Mouse (Mus musculus) lung, adult 2 months (tissue): Measurements from ENCODE around the gene Dedd. TPM values are rescaled to one million over a fixed set of nuclear protein-coding genes. Genes with fewer than 3 reads are reported as not detected.
A peak's percentile ranks its signal among the peaks of the same experiment; 100 is the strongest.
"Not testable (repeated sequence)": the region's sequence is repeated elsewhere in the genome, so short reads cannot be mapped to it uniquely, and the experiment has no call there.

Experiments used
- DNase-seq: peaks from one replicate; pipeline ENCODE4 v3.0.0; 2022
- H3K4me1 ChIP-seq: fragments of 200-500 bp; 2 replicates; pipeline ENCODE4 v1.6.1; 2011; ENCODE audit warnings: low read length; ENCODE audit not compliant: control insufficient read depth, insufficient read depth
- H3K4me3 ChIP-seq: fragments of 200-500 bp; replicated peaks from 2 replicates; pipeline ENCODE3; 2011; ENCODE audit warnings: low read depth, mild to moderate bottlenecking, control low read depth, low read length; ENCODE audit errors: extremely low read depth
- CTCF ChIP-seq: fragments of 200-500 bp; IDR thresholded peaks from 2 replicates; pipeline ENCODE4 v1.5.1; 2011; ENCODE audit warnings: mild to moderate bottlenecking, low read length, control low read depth; ENCODE audit not compliant: insufficient read depth
- POLR2A ChIP-seq: fragments of 200-500 bp; IDR thresholded peaks from 2 replicates; pipeline ENCODE4 v1.6.1; 2011; ENCODE audit warnings: low read depth, mild to moderate bottlenecking, control low read depth, low read length, borderline replicate concordance; ENCODE audit errors: extremely low read depth
- WGBS: fragments of 180-500 bp; shearing (Covaris S2); methylation state at CpG from one replicate; pipeline ENCODE4 v1.1.7; 2018; 5-methylcytosine and 5-hydroxymethylcytosine counted together
- polyA plus RNA-seq: library from polyadenylated mRNA; depleted of rRNA; stranded (reverse); fragments of >200 nt; gene quantifications from 2 replicates; pipeline ENCODE4 v1.2.3, GENCODE M21; 2012

The Dedd gene
- polyA plus RNA-seq, 1 experiment: 47.0 TPM

DNA sequence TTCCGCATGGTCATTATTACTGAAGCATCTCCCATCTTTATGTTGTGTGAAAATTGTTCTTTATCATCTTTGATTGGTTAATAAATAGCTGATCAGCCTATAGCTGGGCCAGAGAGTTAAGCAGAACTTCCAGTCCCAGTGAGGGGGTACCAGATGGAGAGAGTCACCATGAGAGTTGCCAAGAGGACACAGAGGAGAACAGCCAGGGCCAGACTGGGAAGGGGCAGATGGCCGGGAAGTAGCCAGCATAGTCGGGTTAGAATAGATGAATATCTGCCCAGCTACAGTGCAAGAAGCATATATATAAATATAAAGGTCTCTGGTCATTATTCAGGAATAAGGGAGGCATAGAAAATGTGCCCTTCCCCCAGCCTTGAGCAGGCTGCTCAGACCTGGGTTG lies 30.7 kb upstream of the Dedd start:
- no peak for DNase-seq
- WGBS: 50% methylated on average over 3 of the region's 3 CpGs
- Histone ChIP-seq H3K4me1 (peaks cover 3% of the 10 kb centered on the region; the same call in 1 of the 2 replicates), H3K4me3 (no peak overlapping the region)
- TF ChIP-seq POLR2A: no peak
- TF ChIP-seq CTCF: no peak

DNA sequence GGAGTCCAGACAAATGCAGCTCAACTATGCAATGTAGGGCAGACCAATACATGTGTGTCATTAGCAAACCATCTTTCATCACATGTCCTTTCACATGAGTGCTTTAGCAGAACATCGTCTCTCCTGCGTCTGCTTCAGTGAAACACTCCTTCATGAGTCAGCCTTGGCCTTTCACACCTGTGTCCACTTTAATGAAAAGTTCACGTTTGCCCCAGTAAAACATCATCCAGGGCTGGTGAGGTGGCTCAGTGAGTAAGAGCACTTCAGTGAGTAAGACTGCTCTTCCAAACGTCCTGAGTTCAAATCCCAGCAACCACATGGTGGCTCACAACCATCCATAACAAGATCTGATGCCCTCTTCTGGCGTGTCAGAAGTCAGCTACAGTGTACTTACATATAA lies 22.8 kb upstream of the Dedd start:
- 56% methylated on average over 5 of the region's 5 CpGs for WGBS
- not testable (repeated sequence) for DNase-seq, H3K4me1 ChIP-seq, H3K4me3 ChIP-seq

DNA sequence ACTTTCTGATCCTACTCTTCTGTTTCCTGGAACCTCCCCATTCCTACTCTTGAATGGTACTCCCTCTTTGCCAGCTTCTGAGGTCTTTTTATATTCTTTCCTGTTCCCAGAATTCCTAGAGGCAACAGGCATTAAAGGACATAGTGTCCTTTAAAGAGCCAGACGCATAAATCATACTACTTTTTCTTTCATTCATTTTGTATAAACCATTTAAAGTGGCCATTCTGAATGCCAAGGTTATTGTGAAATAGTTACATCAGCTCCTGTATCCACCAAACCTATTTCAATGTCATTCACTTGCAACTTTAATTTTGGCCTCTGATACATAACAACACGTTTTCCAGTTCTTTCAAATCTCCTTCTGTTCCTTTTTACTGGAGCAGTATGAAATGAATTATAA lies 19.6 kb upstream of the Dedd start:
- TF ChIP-seq CTCF: no peak
- TF ChIP-seq POLR2A: no peak
- Histone ChIP-seq H3K4me1 (no peaks in the 10 kb centered on the region), H3K4me3 (no peak overlapping the region)
- WGBS: 47% methylated on average over 2 of the region's 2 CpGs
- no peak for DNase-seq

DNA sequence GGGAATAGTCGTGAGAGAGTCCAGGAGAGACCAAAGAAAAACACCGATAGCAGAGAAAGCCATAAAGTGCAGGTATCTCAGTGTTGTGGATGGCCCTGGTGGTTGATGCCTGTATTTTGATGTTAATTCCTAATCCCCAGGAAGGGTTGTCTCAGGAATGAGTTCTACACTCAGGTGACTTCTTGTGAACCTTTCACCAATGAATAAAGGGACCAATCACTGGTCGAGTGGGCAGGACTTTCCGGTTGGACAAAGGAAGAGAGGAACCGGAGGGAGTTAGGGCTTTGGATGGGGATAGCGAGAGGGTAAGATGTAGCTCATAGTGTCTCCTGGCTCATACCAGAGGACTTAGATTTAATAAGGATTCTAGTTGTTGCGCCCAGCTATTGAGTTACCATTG lies 9.2 kb upstream of the Dedd start:
- H3K4me1 ChIP-seq: no peaks in the 10 kb centered on the region
- DNase-seq: no peak
- no peak overlapping the region for H3K4me3 ChIP-seq
- 24% methylated on average over 7 of the region's 7 CpGs for WGBS
- TF ChIP-seq CTCF (no peak), POLR2A (no peak)

DNA sequence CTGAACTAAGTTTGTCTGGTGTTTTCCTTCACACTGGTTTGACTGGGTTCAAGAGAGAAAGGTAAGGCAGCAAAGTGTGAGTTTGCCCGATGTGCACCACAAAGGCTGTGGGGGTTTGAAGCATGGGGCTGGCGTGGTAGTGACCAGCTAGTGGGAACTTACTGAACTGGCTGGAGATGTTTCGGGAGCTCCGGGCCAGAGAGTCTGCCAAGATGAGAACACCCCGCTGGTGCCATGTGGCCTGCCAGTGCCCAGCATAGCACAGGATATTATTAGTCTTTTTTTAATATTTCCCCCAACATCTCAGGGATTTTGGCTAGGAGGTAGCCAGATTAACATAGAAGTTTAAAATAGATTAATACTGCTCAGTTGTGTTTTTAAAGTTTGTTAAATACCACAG lies 8.8 kb upstream of the Dedd start:
- H3K4me3 ChIP-seq: no peak overlapping the region
- DNase-seq: no peak
- WGBS: 25% methylated on average over 5 of the region's 5 CpGs
- no peaks in the 10 kb centered on the region for H3K4me1 ChIP-seq
- TF ChIP-seq CTCF (no peak), POLR2A (no peak)

DNA sequence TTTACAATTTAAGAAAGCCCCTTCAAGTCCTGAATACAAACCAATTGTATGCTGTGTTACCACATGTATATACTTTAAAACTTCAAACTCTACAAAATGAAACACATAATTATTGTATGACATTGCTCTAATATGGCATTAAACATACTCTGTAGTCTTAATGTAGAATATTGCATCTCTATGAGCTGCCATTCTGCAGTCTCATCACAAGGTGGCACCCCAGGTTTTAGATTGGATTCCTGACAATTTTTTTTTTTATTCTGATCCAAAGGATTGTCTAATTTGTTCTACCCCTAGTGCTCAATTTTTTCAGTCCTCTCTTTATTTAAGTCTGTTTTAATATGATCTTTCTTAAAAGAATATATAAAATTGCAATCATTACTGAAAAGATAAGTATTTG lies 7.5 kb upstream of the Dedd start:
- TF ChIP-seq CTCF (0 out of 2 replicates have a peak, but pooled peaks have one; percentile 1), POLR2A (no peak)
- H3K4me1 ChIP-seq: no peaks in the 10 kb centered on the region
- no peak for DNase-seq
- no peak overlapping the region for H3K4me3 ChIP-seq

DNA sequence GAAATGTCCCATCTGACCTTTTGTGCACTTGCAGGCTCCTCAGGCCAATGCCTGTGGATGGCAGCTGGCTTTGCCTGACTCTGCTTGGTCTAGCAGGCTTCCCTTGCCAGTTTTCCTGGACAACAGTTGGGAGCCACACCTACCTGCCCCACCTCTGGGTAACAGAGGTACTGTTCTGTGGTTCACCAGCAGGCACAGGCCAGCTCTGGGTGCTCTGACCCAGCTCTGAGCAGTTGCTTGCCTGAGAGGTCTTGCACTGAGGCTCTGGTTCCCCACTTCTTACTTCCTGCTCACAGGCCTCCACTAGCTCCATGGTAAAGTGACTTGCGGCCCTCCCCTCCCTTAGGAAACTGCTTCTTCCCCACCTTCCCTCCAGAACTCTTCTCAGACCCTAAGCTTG lies 6.9 kb upstream of the Dedd start:
- DNase-seq: no peak
- TF ChIP-seq POLR2A (no peak), CTCF (no peak)
- WGBS: 80% methylated on average over 1 of the region's 1 CpGs
- no peak overlapping the region for H3K4me3 ChIP-seq
- H3K4me1 ChIP-seq: no peaks in the 10 kb centered on the region

DNA sequence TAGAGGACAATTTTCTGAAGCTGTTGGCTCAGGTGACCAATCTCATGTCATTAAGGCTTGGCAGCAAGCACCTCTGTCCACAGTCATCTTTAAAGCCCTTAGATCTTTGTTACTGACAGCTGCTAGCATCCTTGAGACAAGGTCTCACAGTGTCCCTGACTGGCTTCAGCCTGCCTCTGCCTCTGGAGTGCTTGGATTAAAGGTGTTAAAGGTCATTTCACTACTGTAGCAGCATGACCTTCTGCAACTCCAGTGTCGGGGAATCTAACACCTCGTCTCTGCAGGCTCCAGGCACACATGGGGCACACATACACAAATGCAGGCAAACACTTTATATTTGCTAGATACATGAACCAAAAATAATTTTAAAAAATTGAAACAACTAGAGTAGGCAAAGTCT lies 3.4 kb upstream of the Dedd start:
- TF ChIP-seq CTCF (no peak), POLR2A (no peak)
- H3K4me3 ChIP-seq: no peak overlapping the region
- DNase-seq: no peak
- 74% methylated on average over 2 of the region's 2 CpGs for WGBS
- peaks cover 5% of the 10 kb centered on the region for H3K4me1 ChIP-seq

DNA sequence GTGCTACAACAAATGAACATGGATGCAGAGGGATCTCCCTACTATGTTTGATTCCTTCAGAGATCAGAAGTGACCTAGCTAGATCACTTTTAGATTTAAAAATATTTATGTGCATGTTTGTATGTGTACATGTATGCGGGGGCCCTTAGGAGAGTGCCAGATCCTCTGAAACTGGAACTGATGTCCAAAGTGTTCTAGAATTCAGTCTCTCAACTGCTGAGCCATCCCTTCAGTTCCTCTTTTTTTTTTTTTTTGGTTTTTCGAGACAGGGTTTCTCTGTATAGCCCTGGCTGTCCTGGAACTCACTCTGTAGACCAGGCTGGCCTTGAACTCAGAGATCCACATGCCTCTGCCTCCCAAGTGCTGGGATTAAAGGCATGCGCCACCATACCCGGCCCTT lies 2.4 kb upstream of the Dedd start:
- 67% methylated on average over 4 of the region's 4 CpGs for WGBS

DNA sequence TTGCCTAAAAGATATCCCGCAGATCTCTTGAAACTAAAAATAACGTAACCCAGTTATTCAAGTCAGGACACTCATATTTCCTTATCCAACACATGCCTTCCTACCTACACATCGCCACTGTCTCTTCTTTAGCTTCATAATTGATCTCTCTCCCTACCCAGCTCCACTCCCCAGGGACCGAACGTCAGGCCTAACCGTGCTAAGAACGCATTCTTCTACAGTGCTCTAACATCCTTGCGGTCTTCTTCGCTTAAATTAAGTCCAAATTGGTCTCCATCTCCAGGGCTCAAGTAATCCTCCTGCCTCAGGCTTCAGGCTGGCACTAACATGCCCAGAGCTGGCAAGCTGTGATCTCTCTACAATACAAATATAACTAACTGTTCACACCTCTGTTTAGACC lies 701 bp upstream of the Dedd start:
- H3K4me1 ChIP-seq: peaks cover 9% of the 10 kb centered on the region
- H3K4me3 ChIP-seq: peak overlapping the region; percentile 82
- WGBS: 14% methylated on average over 9 of the region's 9 CpGs
- DNase-seq: no peak
- no peak for TF ChIP-seq POLR2A

More for the DNA sequence above, 2.4 kb upstream of the Dedd start:
- not testable (repeated sequence) for H3K4me1 ChIP-seq, H3K4me3 ChIP-seq, DNase-seq

DNA sequence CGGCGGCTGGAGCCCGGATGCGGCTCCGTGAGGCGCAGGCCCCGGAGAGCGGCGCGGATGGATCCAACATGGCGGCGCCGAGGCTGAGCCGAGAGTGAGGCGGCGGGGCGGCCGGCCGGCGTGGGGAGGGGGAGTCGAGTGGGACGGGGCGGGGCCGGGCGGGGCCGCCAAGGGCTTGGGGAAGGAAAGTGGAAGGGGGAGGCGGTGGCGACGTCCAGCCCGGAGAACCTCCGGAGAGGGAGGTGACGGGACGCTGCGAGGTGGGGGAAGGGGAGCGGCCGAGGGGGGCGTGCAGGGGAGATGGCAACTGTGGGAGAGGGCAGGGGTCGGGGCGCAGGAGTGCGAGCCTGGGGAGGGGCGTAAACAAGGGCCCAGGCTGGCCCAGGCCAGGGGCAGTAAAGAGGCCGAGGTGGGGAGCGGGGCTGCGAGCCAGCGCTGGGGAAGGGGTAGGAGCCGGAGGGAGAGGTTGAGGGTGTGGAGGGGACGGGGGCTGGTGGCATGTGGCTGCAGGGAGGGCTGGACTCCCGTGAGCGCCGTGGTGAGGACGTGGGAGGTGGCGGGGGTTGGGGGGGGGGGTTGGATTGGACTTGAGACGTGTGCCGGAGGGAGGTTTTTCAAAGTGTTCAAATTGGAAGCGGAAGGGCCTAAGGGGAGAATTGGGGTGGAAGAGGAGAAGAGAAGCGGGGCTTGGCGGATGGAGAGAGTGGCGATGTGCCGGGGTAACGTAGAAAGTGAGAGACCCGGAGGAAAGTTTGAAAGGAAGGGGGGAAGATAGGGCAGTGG lies 679 bp downstream of the Dedd start:
- DNase-seq: peak; percentile 53
- peak; percentile 43; the same call in 1 of the 2 replicates for TF ChIP-seq POLR2A
- no peak for TF ChIP-seq CTCF
- Histone ChIP-seq H3K4me3 (peak overlapping the region; percentile 82), H3K4me1 (peaks cover 9% of the 10 kb centered on the region)
- 1% methylated on average over 52 of the region's 61 CpGs for WGBS
